Mouse (Mus musculus) activated CD4-positive, CD25-positive, alpha-beta regulatory T cell (primary cell): ENCODE data around the gene Apoc1. TPM values are rescaled to one million over a fixed set of nuclear protein-coding genes. Genes with fewer than 3 reads are reported as not detected.

Source experiments
- polyA plus RNA-seq, 2 experiments: library from polyadenylated mRNA; unstranded; fragments of 100-300 nt; shearing (Covaris generic); gene quantifications; one replicate each; pipeline ENCODE4 v1.2.1; 2017

The Apoc1 gene
- 1 to 10 TPM in 1 of 2 experiments, under 1 TPM in 1; 0.67 to 3.8 TPM for polyA plus RNA-seq

GRCm38 (mm10) chr7:19691873-19692865, at the start of gene Apoc1:
Gene Apoc1 (minus strand): TSS chr7:19692660.

GRCm38 (mm10) chr7:19715239-19716054, 23.0 kb upstream of the Apoc1 start, which contains the start of gene Tomm40:
Gene Tomm40 (minus strand): TSS chr7:19715438.

GRCm38 (mm10) chr7:19698907-19699826, 6.7 kb upstream of the Apoc1 start, which contains the start of gene Apoe:
Gene Apoe (minus strand): TSS chr7:19699188.

DNA sequence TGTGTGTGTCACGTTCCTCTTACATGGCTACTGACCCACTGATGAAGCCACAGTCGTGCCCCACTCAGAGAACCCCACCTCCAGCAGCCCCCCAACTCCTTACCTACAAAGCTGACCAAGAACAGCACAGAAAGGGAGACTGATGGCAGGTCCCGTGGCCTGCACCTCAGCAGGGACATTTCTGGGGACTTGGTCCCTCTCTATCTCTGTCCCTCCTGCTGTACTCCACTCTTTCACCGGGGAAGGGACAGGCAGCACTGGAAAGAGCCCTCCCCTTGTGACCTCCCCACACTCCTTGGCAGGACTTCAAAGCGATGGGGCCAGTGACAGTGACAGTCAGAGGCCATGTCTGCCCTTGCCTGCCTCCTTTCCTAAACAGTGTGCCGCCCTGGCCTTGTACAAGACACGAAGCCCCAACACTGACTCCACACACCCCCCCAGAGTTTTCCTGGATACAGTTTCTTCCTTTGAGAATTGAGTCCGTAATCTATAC, 11.2 kb downstream of the Apoc1 start, which contains the start of the genes Gm44805 and Apoc4:
Gm44805 (minus strand) TSS at position 222 of the 493 bp plus-strand sequence.
Apoc4 (minus strand) TSS at position 278 of the 493 bp plus-strand sequence.

GRCm38 (mm10) chr7:19677872-19678271, 14.6 kb downstream of the Apoc1 start, which contains the start of gene Apoc2:
Gene Apoc2 (minus strand): TSS chr7:19677941.

GRCm38 (mm10) chr7:19664955-19665841, 27.3 kb downstream of the Apoc1 start, which contains the start of gene Clptm1:
Gene Clptm1 (minus strand): TSS chr7:19665033.

Other genes with a start within 250 kb of the Apoc1 start
- 10 to 100 TPM in 1 of 2 experiments, 1 to 10 TPM in 1; 6.8 to 12.1 TPM for gene Mark4, start 233.8 kb downstream of the Apoc1 start, polyA plus RNA-seq
- gene Exoc3l2, start 229.3 kb downstream of the Apoc1 start, polyA plus RNA-seq, result under 1 TPM in 1 of 2 experiments, not detected in 1; 0.49 TPM
- gene Bloc1s3, start 184.3 kb downstream of the Apoc1 start, polyA plus RNA-seq, result 10 to 100 TPM; 11.1 to 14.2 TPM
- 100 to 1,000 TPM in 1 of 2 experiments, 10 to 100 TPM in 1; 98.1 to 104 TPM for gene Trappc6a, start 184.3 kb downstream of the Apoc1 start, polyA plus RNA-seq
- under 1 TPM in 1 of 2 experiments, not detected in 1; 0.44 TPM for gene Nkpd1, start 174.8 kb downstream of the Apoc1 start, polyA plus RNA-seq
- gene Ppp1r37, start 129.6 kb downstream of the Apoc1 start, polyA plus RNA-seq, result 10 to 100 TPM; 12.9 to 14.4 TPM
- gene Zfp296, start 115.4 kb downstream of the Apoc1 start, polyA plus RNA-seq, result 1 to 10 TPM; 1.1 to 2.9 TPM
- gene Gemin7, start 115.1 kb downstream of the Apoc1 start, polyA plus RNA-seq, result 100 to 1,000 TPM; 115 to 131 TPM
- gene Clasrp, start 88.2 kb downstream of the Apoc1 start, polyA plus RNA-seq, result 10 to 100 TPM; 49.2 to 49.9 TPM
- 10 to 100 TPM; 76.1 to 91.6 TPM for gene Relb, start 63.2 kb downstream of the Apoc1 start, polyA plus RNA-seq
- 100 to 1,000 TPM; 114 to 162 TPM for gene Clptm1, start 27.6 kb downstream of the Apoc1 start, polyA plus RNA-seq
- gene Apoc2, start 14.7 kb downstream of the Apoc1 start, polyA plus RNA-seq, result under 1 TPM in 1 of 2 experiments, not detected in 1; 0.38 TPM
- not detected for gene Gm44805, start 11.2 kb downstream of the Apoc1 start, polyA plus RNA-seq
- gene Apoc4, start 11.2 kb downstream of the Apoc1 start, polyA plus RNA-seq, result under 1 TPM in 1 of 2 experiments, not detected in 1; 0.53 TPM
- gene Apoe, start 6.5 kb upstream of the Apoc1 start, polyA plus RNA-seq, result 10 to 100 TPM; 30.0 to 92.3 TPM
- gene Tomm40, start 22.8 kb upstream of the Apoc1 start, polyA plus RNA-seq, result 100 to 1,000 TPM in 1 of 2 experiments, 10 to 100 TPM in 1; 61.9 to 105 TPM
- gene Nectin2, start 57.8 kb upstream of the Apoc1 start, polyA plus RNA-seq, result 1 to 10 TPM in 1 of 2 experiments, under 1 TPM in 1; 0.47 to 1.9 TPM
- 1 to 10 TPM; 5.2 to 5.4 TPM for gene Bcam, start 78.4 kb upstream of the Apoc1 start, polyA plus RNA-seq
- gene Cblc, start 104.1 kb upstream of the Apoc1 start, polyA plus RNA-seq, result 1 to 10 TPM in 1 of 2 experiments, not detected in 1; 1.4 TPM
- gene Bcl3, start 130.1 kb upstream of the Apoc1 start, polyA plus RNA-seq, result 100 to 1,000 TPM; 131 to 135 TPM
- gene Gm19345, start 159.3 kb upstream of the Apoc1 start, polyA plus RNA-seq, result under 1 TPM; 0.20 to 0.81 TPM
- 1 to 10 TPM in 1 of 2 experiments, under 1 TPM in 1; 0.48 to 1.1 TPM for gene Ceacam16, start 168.6 kb upstream of the Apoc1 start, polyA plus RNA-seq
- not detected for gene Ceacam19, start 195.3 kb upstream of the Apoc1 start, polyA plus RNA-seq
- gene Pvr, start 228.5 kb upstream of the Apoc1 start, polyA plus RNA-seq, result 10 to 100 TPM; 31.2 to 36.7 TPM